Mouse (Mus musculus) CH12.LX (cell line): ENCODE measurements around the gene Dusp13. TPM values are rescaled to one million over a fixed set of nuclear protein-coding genes. Genes with fewer than 3 reads are reported as not detected.

ENCODE experiments used
- DNase-seq: peaks from one replicate; pipeline ENCODE4 v3.0.0-alpha.2; 2013; ENCODE audit errors: extremely low read depth
- H3K27ac ChIP-seq: 2 replicates; pipeline ENCODE4 v1.5.1; 2012; ENCODE audit warnings: low read depth, mild to moderate bottlenecking, control low read depth, moderate library complexity; ENCODE audit not compliant: insufficient read depth
- H3K27me3 ChIP-seq: replicated peaks from 2 replicates; pipeline ENCODE3; 2012; ENCODE audit warnings: inconsistent platforms
- H3K36me3 ChIP-seq, 2 experiments: replicated peaks in 1 of 2; 2 replicates each; pipeline versions ENCODE3 to v1.6.1; 2012; ENCODE audit warnings: inconsistent platforms in 1 of 2, low read length in 1 of 2, mild to moderate bottlenecking in 1 of 2, mixed read lengths in 1 of 2, moderate library complexity in 1 of 2; ENCODE audit not compliant: control insufficient read depth in 1 of 2, insufficient read depth in 1 of 2
- H3K4me1 ChIP-seq, 2 experiments: 2 replicates each; pipeline ENCODE4 v1.6.1; 2012; ENCODE audit warnings: inconsistent platforms in 1 of 2, moderate library complexity in 1 of 2; ENCODE audit not compliant: insufficient read depth in 2 of 2, control insufficient read depth in 1 of 2
- H3K4me2 ChIP-seq: 2 replicates; pipeline ENCODE4 v1.6.1; 2012; ENCODE audit warnings: low read depth, mild to moderate bottlenecking, control low read depth; ENCODE audit not compliant: poor library complexity, insufficient read depth, severe bottlenecking
- H3K4me3 ChIP-seq, 3 experiments: fragments of 150-350 bp in 1 of 3; sonication (generic) in 1 of 3; replicated peaks in 1 of 3; 2 replicates each; pipeline versions ENCODE3 to v1.5.1; 2011 to 2012; ENCODE audit warnings: low read depth in 2 of 3, low read length in 2 of 3, mild to moderate bottlenecking in 2 of 3, moderate library complexity in 2 of 3, control low read depth in 1 of 3, improper control_type of control experiment in 1 of 3, inconsistent platforms in 1 of 3, mixed read lengths in 1 of 3; ENCODE audit not compliant: poor library complexity in 1 of 3
- H3K79me2 ChIP-seq: replicated peaks from 2 replicates; pipeline ENCODE4 v1.6.1; 2012; ENCODE audit warnings: mild to moderate bottlenecking, moderate library complexity; ENCODE audit not compliant: control insufficient read depth, poor library complexity, insufficient read depth, severe bottlenecking; ENCODE audit errors: extremely low read depth
- H3K9ac ChIP-seq: 2 replicates; pipeline ENCODE4 v1.6.1; 2012; ENCODE audit warnings: low read depth, mild to moderate bottlenecking, control low read depth, moderate library complexity; ENCODE audit not compliant: insufficient read depth
- H3K9me3 ChIP-seq: replicated peaks from 2 replicates; pipeline ENCODE3; 2012; ENCODE audit warnings: low read length, inconsistent platforms, mixed read lengths
- BHLHE40 ChIP-seq: IDR thresholded peaks from 2 replicates; pipeline ENCODE4 v1.6.1; 2011; ENCODE audit warnings: mild to moderate bottlenecking, low read depth, low read length, improper control_type of control experiment
- ETS1 ChIP-seq: conservative IDR thresholded peaks from 2 replicates; pipeline ENCODE4 v1.6.1; 2012; ENCODE audit warnings: low read depth, mild to moderate bottlenecking, inconsistent platforms, low read length, improper control_type of control experiment, moderate library complexity
- GABPA ChIP-seq: IDR thresholded peaks from 2 replicates; pipeline ENCODE4 v1.6.1; 2012; ENCODE audit warnings: low read depth, low read length, improper control_type of control experiment, inconsistent platforms; ENCODE audit not compliant: insufficient replicate concordance
- HCFC1 ChIP-seq: IDR thresholded peaks from 2 replicates; pipeline ENCODE4 v1.6.1; 2012; ENCODE audit warnings: low read depth, mild to moderate bottlenecking, inconsistent platforms, low read length, improper control_type of control experiment
- KAT2A ChIP-seq: IDR thresholded peaks from 2 replicates; pipeline ENCODE4 v1.6.1; 2012; ENCODE audit warnings: low read length, improper control_type of control experiment, inconsistent platforms; ENCODE audit not compliant: insufficient replicate concordance
- MAZ ChIP-seq: IDR thresholded peaks from 2 replicates; pipeline ENCODE4 v1.6.1; 2012; ENCODE audit warnings: low read depth, mild to moderate bottlenecking, inconsistent platforms, low read length, improper control_type of control experiment, moderate library complexity
- MYC ChIP-seq: IDR thresholded peaks from 2 replicates; pipeline ENCODE4 v1.6.1; 2011; ENCODE audit warnings: low read depth, mild to moderate bottlenecking, improper control_type of control experiment, low read length
- NELFE ChIP-seq: IDR thresholded peaks from 2 replicates; pipeline ENCODE4 v1.6.1; 2011; ENCODE audit warnings: low read depth, low read length, improper control_type of control experiment
- POLR2A ChIP-seq: IDR thresholded peaks from 2 replicates; pipeline ENCODE4 v1.6.1; 2011; ENCODE audit warnings: low read depth, mild to moderate bottlenecking, improper control_type of control experiment, low read length
- RAD21 ChIP-seq: IDR thresholded peaks from 2 replicates; pipeline ENCODE4 v1.6.1; 2011; ENCODE audit warnings: low read depth, mild to moderate bottlenecking, low read length, improper control_type of control experiment, moderate library complexity
- RCOR1 ChIP-seq: conservative IDR thresholded peaks from 2 replicates; pipeline ENCODE4 v1.6.1; 2012; ENCODE audit warnings: low read depth, mild to moderate bottlenecking, inconsistent platforms, low read length, improper control_type of control experiment
- SIN3A ChIP-seq: IDR thresholded peaks from 2 replicates; pipeline ENCODE4 v1.6.1; 2012; ENCODE audit warnings: low read length, improper control_type of control experiment, inconsistent platforms
- SMC3 ChIP-seq: IDR thresholded peaks from 2 replicates; pipeline ENCODE4 v1.6.1; 2011; ENCODE audit warnings: low read depth, low read length, improper control_type of control experiment
- TBP ChIP-seq: conservative IDR thresholded peaks from 2 replicates; pipeline ENCODE4 v1.6.1; 2011; ENCODE audit warnings: low read depth, low read length, improper control_type of control experiment
- USF1 ChIP-seq: IDR thresholded peaks from 2 replicates; pipeline ENCODE4 v1.6.1; 2014; ENCODE audit warnings: low read depth, mild to moderate bottlenecking, inconsistent platforms, low read length, improper control_type of control experiment
- ZC3H11A ChIP-seq: IDR thresholded peaks from 2 replicates; pipeline ENCODE4 v1.6.1; 2012; ENCODE audit warnings: low read depth, mild to moderate bottlenecking, inconsistent platforms, low read length, improper control_type of control experiment
- dilution Hi-C: fragments of 300-500 bp; cut with MboI; formaldehyde crosslinking; loops from 2 replicates; pipeline ENCODE4 v1.14.3; 2020; ENCODE audit warnings: low sequenced_read_pairs; ENCODE audit not compliant: extremely low pct_unique_long_range_greater_than_20kb, extremely low pct_ligation_motif_present
- in situ Hi-C: fragments of 300-500 bp; cut with MboI; formaldehyde crosslinking; loops from 3 replicates; pipeline ENCODE4 v1.14.3; 2019; ENCODE audit warnings: low sequenced_read_pairs, low pct_ligation_motif_present, low pct_unique_long_range_greater_than_20kb, mixed read lengths
- polyA plus RNA-seq: library from polyadenylated mRNA; unstranded; fragments of >175 nt; gene quantifications from 2 replicates; pipeline ENCODE4 v1.2.1, GENCODE M21; 2012; ENCODE audit warnings: low read depth; ENCODE audit not compliant: insufficient read length
- total RNA-seq, 2 experiments: library from RNA; depleted of rRNA; stranded (reverse); fragments of 300-350 nt in 1 of 2; fragments of >200 nt in 1 of 2; gene quantifications; 2 replicates each; pipeline ENCODE4 v1.2.3; 2012 to 2014

Dusp13 gene
- total and polyA plus RNA-seq, 3 experiments: 0.34 TPM; not detected in 2

- H3K4me1 ChIP-seq: peaks cover 2 to 9% of the 10 kb centered on the region in 2 experiments; a peak in 2 of 4 replicates
- no peak overlapping the region for H3K4me3 ChIP-seq
- H3K27me3 ChIP-seq: no peaks in the 10 kb centered on the region
- TF ChIP-seq POLR2A: no peak
- H3K36me3 ChIP-seq: no peaks in the 10 kb centered on the region
- H3K79me2 ChIP-seq: no peaks in the 10 kb centered on the region
- DNase-seq: no peak
- H3K9me3 ChIP-seq: no peaks in the 10 kb centered on the region
- H3K27ac ChIP-seq: no peak overlapping the region
- dilution Hi-C loops: no loop called here
- H3K9ac ChIP-seq: no peak overlapping the region
- H3K4me2 ChIP-seq: no peak overlapping the region
- in situ Hi-C loops: no loop called here
Measured at GRCm38 (mm10) chr14:21703255-21703654, 47.7 kb downstream of the Dusp13 start.

GRCm38 (mm10) chr14:21702691-21703090 lies 48.3 kb downstream of the Dusp13 start:
- no peak overlapping the region for H3K9ac ChIP-seq
- no peaks in the 10 kb centered on the region for H3K79me2 ChIP-seq
- H3K4me3 ChIP-seq: no peak overlapping the region
- dilution Hi-C loops: no loop called here
- in situ Hi-C loops: no loop called here
- peaks cover 2 to 9% of the 10 kb centered on the region in 2 experiments; a peak in 2 of 4 replicates for H3K4me1 ChIP-seq
- TF ChIP-seq TBP (no peak), BHLHE40 (no peak), MAZ (no peak), HCFC1 (no peak), NELFE (no peak), KAT2A (no peak), RAD21 (no peak), GABPA (no peak), SMC3 (no peak), USF1 (no peak), POLR2A (no peak), ETS1 (no peak), ZC3H11A (no peak), MYC (no peak), RCOR1 (no peak), SIN3A (no peak)
- H3K4me2 ChIP-seq: no peak overlapping the region
- H3K9me3 ChIP-seq: no peaks in the 10 kb centered on the region
- H3K27ac ChIP-seq: no peak overlapping the region
- no peaks in the 10 kb centered on the region for H3K36me3 ChIP-seq
- H3K27me3 ChIP-seq: no peaks in the 10 kb centered on the region
- no peak for DNase-seq
